Mouse (Mus musculus): Measurements from ENCODE around the gene Gpr87. TPM values are rescaled to one million over a fixed set of nuclear protein-coding genes. Genes with fewer than 3 reads are reported as not detected.
"Not testable (repeated sequence)": the region's sequence is repeated elsewhere in the genome, so short reads cannot be mapped to it uniquely, and the experiment has no call there.

Gpr87 gene
- polyA plus RNA-seq, 1 experiment from 2014 or later = not detected

- no peak for DNase-seq (ENCODE audit: low spot score)
- WGBS = 92% methylated on average over 6 of the region's 6 CpGs
- no peaks in the 10 kb centered on the region for H3K4me1 ChIP-seq (ENCODE audit: control insufficient read depth, insufficient read depth, low read length)
- H3K27ac ChIP-seq (ENCODE audit: low read depth, low read length) = no peak overlapping the region
- H3K9ac ChIP-seq (ENCODE audit: low read length) = no peak overlapping the region
- no peaks in the 10 kb centered on the region for H3K9me3 ChIP-seq (ENCODE audit: control insufficient read depth, low read length)
- H3K36me3 ChIP-seq (ENCODE audit: control insufficient read depth, insufficient read depth, low read length) = no peaks in the 10 kb centered on the region
- ATAC-seq (ENCODE audit: insufficient read depth, low FRiP score, low TSS enrichment) = no peak
- no peak overlapping the region for H3K4me2 ChIP-seq (ENCODE audit: low read depth)
- no peaks in the 10 kb centered on the region for H3K27me3 ChIP-seq (ENCODE audit: control insufficient read depth, insufficient read depth, low read length)
- H3K4me3 ChIP-seq (ENCODE audit: low read depth, low read length) = no peak overlapping the region
Observed at GRCm38 (mm10) chr3:59155404-59155803, 39.5 kb downstream of the Gpr87 start.

DNA sequence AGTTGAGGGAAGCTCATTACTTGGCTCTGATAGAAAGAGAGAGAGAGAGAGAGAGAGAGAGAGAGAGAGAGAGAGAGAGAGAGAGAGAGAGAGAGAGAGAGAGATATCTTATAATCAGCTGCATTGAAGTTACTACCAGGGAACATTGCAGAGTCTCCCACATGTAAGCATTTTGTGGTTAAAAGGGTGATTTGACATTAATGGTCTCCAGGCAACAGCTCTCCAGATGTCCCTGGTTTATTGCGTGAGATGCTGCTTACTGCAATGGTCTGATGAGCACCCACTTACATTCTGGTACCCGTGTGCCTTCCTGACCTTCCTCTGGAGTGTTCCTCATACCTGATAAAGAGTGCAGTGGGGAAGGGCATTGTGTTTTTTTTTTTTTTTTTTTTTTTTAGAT lies 40.0 kb downstream of the Gpr87 start:
- no peak overlapping the region for H3K27ac ChIP-seq (ENCODE audit: low read depth, low read length)
- WGBS = 88% methylated on average over 2 of the region's 2 CpGs
- H3K9me3 ChIP-seq (ENCODE audit: control insufficient read depth, low read length) = no peaks in the 10 kb centered on the region
- H3K36me3 ChIP-seq (ENCODE audit: control insufficient read depth, insufficient read depth, low read length) = no peaks in the 10 kb centered on the region
- H3K4me3 ChIP-seq (ENCODE audit: low read depth, low read length) = no peak overlapping the region
- no peak overlapping the region for H3K9ac ChIP-seq (ENCODE audit: low read length)
- H3K4me1 ChIP-seq (ENCODE audit: control insufficient read depth, insufficient read depth, low read length) = no peaks in the 10 kb centered on the region
- no peak overlapping the region for H3K4me2 ChIP-seq (ENCODE audit: low read depth)
- no peaks in the 10 kb centered on the region for H3K27me3 ChIP-seq (ENCODE audit: control insufficient read depth, insufficient read depth, low read length)
- ATAC-seq (ENCODE audit: insufficient read depth, low FRiP score, low TSS enrichment) = no peak
- DNase-seq (ENCODE audit: low spot score) = no peak

GRCm38 (mm10) chr3:59153424-59153823 lies 41.5 kb downstream of the Gpr87 start, which contains the start of gene P2ry14:
P2ry14 (minus strand) TSS chr3:59153618.
- H3K4me2 ChIP-seq (ENCODE audit: low read depth) = no peak within 1 kb of the TSS
- no peak for ATAC-seq (ENCODE audit: insufficient read depth, low FRiP score, low TSS enrichment)
- no peaks in the 10 kb centered on the region for H3K27me3 ChIP-seq (ENCODE audit: control insufficient read depth, insufficient read depth, low read length)
- no peaks in the 10 kb centered on the region for H3K4me1 ChIP-seq (ENCODE audit: control insufficient read depth, insufficient read depth, low read length)
- no peaks in the 10 kb centered on the region for H3K36me3 ChIP-seq (ENCODE audit: control insufficient read depth, insufficient read depth, low read length)
- H3K9ac ChIP-seq (ENCODE audit: low read length) = no peak within 1 kb of the TSS
- no peak within 1 kb of the TSS for H3K4me3 ChIP-seq (ENCODE audit: low read depth, low read length)
- WGBS = 84% methylated on average over 5 of the region's 5 CpGs
- no peaks in the 10 kb centered on the region for H3K9me3 ChIP-seq (ENCODE audit: control insufficient read depth, low read length)
- no peak for DNase-seq (ENCODE audit: low spot score)
- H3K27ac ChIP-seq (ENCODE audit: low read depth, low read length) = no peak within 1 kb of the TSS

DNA sequence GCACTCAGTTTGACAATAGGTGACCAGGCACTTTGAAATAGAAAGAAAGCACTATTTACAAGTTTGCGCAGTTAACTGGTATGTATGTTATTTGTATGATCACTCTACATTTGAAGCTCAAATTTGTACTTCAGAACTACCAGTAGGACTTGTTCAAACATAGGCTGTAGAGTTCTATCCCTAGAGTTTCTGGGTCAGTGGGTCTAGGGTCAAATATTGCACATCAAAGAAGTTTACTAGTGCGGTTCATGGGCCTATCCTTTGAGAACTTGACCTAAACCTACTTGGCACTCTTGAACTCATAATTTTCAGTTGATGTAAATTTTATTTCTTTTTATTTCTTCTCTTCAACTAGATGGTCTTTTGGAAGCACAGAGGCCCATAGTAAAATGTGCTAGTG lies 44.3 kb downstream of the Gpr87 start:
- H3K9me3 ChIP-seq (ENCODE audit: control insufficient read depth, low read length) = no peaks in the 10 kb centered on the region
- H3K27ac ChIP-seq (ENCODE audit: low read depth, low read length) = no peak overlapping the region
- no peaks in the 10 kb centered on the region for H3K36me3 ChIP-seq (ENCODE audit: control insufficient read depth, insufficient read depth, low read length)
- 93% methylated on average over 2 of the region's 2 CpGs for WGBS
- H3K4me3 ChIP-seq (ENCODE audit: low read depth, low read length) = no peak overlapping the region
- H3K4me1 ChIP-seq (ENCODE audit: control insufficient read depth, insufficient read depth, low read length) = no peaks in the 10 kb centered on the region
- no peaks in the 10 kb centered on the region for H3K27me3 ChIP-seq (ENCODE audit: control insufficient read depth, insufficient read depth, low read length)
- H3K9ac ChIP-seq (ENCODE audit: low read length) = no peak overlapping the region
- DNase-seq (ENCODE audit: low spot score) (no peak), ATAC-seq (ENCODE audit: insufficient read depth, low FRiP score, low TSS enrichment) (no peak)
- H3K4me2 ChIP-seq (ENCODE audit: low read depth) = no peak overlapping the region

DNA sequence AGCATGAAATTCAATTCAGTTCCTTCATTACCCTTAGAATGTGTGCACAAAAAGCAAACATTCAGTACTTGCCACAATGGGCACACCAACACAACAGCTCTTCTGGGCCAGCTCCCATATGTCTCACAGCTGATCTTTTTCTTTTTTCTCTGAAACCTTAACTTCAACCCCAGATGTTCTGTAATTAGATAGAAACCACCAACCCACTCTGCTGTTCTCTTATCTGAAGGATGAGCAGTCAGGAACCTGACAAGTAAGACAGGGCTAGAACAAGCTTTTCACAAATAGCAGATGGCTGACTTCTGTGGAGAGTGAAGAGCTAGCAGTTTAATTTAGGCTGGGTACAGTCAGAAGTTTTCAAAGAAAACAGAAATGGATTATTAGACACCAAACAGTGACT lies 45.3 kb downstream of the Gpr87 start:
- H3K27me3 ChIP-seq (ENCODE audit: control insufficient read depth, insufficient read depth, low read length) = no peaks in the 10 kb centered on the region
- DNase-seq (ENCODE audit: low spot score) = no peak
- no peak overlapping the region for H3K9ac ChIP-seq (ENCODE audit: low read length)
- H3K4me3 ChIP-seq (ENCODE audit: low read depth, low read length) = no peak overlapping the region
- H3K4me1 ChIP-seq (ENCODE audit: control insufficient read depth, insufficient read depth, low read length) = no peaks in the 10 kb centered on the region
- H3K36me3 ChIP-seq (ENCODE audit: control insufficient read depth, insufficient read depth, low read length) = no peaks in the 10 kb centered on the region
- H3K4me2 ChIP-seq (ENCODE audit: low read depth) = no peak overlapping the region
- H3K27ac ChIP-seq (ENCODE audit: low read depth, low read length) = no peak overlapping the region
- no peaks in the 10 kb centered on the region for H3K9me3 ChIP-seq (ENCODE audit: control insufficient read depth, low read length)
- no peak for ATAC-seq (ENCODE audit: insufficient read depth, low FRiP score, low TSS enrichment)

- 74% methylated on average over 5 of the region's 5 CpGs for WGBS
- Histone ChIP-seq H3K9me3 (ENCODE audit: control insufficient read depth, low read length) (no peaks in the 10 kb centered on the region), H3K4me2 (ENCODE audit: low read depth) (no peak overlapping the region), H3K36me3 (ENCODE audit: control insufficient read depth, insufficient read depth, low read length) (no peaks in the 10 kb centered on the region), H3K4me1 (ENCODE audit: control insufficient read depth, insufficient read depth, low read length) (no peaks in the 10 kb centered on the region), H3K9ac (ENCODE audit: low read length) (no peak overlapping the region), H3K27ac (ENCODE audit: low read depth, low read length) (no peak overlapping the region), H3K27me3 (ENCODE audit: control insufficient read depth, insufficient read depth, low read length) (no peaks in the 10 kb centered on the region), H3K4me3 (ENCODE audit: low read depth, low read length) (no peak overlapping the region)
- DNase-seq (ENCODE audit: low spot score) (no peak), ATAC-seq (ENCODE audit: insufficient read depth, low FRiP score, low TSS enrichment) (no peak)
Observed at GRCm38 (mm10) chr3:59145194-59145593, 49.7 kb downstream of the Gpr87 start.

GRCm38 (mm10) chr3:59141507-59142305 lies 53.2 kb downstream of the Gpr87 start:
- Histone ChIP-seq H3K27ac (ENCODE audit: low read depth, low read length) (no peak overlapping the region), H3K4me2 (ENCODE audit: low read depth) (no peak overlapping the region), H3K9me3 (ENCODE audit: control insufficient read depth, low read length) (no peaks in the 10 kb centered on the region), H3K36me3 (ENCODE audit: control insufficient read depth, insufficient read depth, low read length) (no peaks in the 10 kb centered on the region), H3K4me1 (ENCODE audit: control insufficient read depth, insufficient read depth, low read length) (no peaks in the 10 kb centered on the region), H3K9ac (ENCODE audit: low read length) (no peak overlapping the region), H3K27me3 (ENCODE audit: control insufficient read depth, insufficient read depth, low read length) (no peaks in the 10 kb centered on the region), H3K4me3 (ENCODE audit: low read depth, low read length) (no peak overlapping the region)
- WGBS = 84% methylated on average over 8 of the region's 8 CpGs
- DNase-seq (ENCODE audit: low spot score) = no peak
- ATAC-seq (ENCODE audit: insufficient read depth, low FRiP score, low TSS enrichment) = no peak

GRCm38 (mm10) chr3:59140941-59141340 lies 54.0 kb downstream of the Gpr87 start:
- ATAC-seq (ENCODE audit: insufficient read depth, low FRiP score, low TSS enrichment); H3K27ac ChIP-seq (ENCODE audit: low read depth, low read length); H3K9me3 ChIP-seq (ENCODE audit: control insufficient read depth, low read length); H3K4me1 ChIP-seq (ENCODE audit: control insufficient read depth, insufficient read depth, low read length); H3K4me2 ChIP-seq (ENCODE audit: low read depth); H3K9ac ChIP-seq (ENCODE audit: low read length); H3K4me3 ChIP-seq (ENCODE audit: low read depth, low read length); H3K36me3 ChIP-seq (ENCODE audit: control insufficient read depth, insufficient read depth, low read length); H3K27me3 ChIP-seq (ENCODE audit: control insufficient read depth, insufficient read depth, low read length); DNase-seq (ENCODE audit: low spot score): not testable (repeated sequence)
- 88% methylated on average over 4 of the region's 4 CpGs for WGBS

- no peaks in the 10 kb centered on the region for H3K4me1 ChIP-seq (ENCODE audit: control insufficient read depth, insufficient read depth, low read length)
- H3K4me2 ChIP-seq (ENCODE audit: low read depth) = no peak overlapping the region
- no peak for ATAC-seq (ENCODE audit: insufficient read depth, low FRiP score, low TSS enrichment)
- H3K27ac ChIP-seq (ENCODE audit: low read depth, low read length) = no peak overlapping the region
- H3K4me3 ChIP-seq (ENCODE audit: low read depth, low read length) = no peak overlapping the region
- H3K36me3 ChIP-seq (ENCODE audit: control insufficient read depth, insufficient read depth, low read length) = no peaks in the 10 kb centered on the region
- no peak for DNase-seq (ENCODE audit: low spot score)
- no peak overlapping the region for H3K9ac ChIP-seq (ENCODE audit: low read length)
- no peaks in the 10 kb centered on the region for H3K27me3 ChIP-seq (ENCODE audit: control insufficient read depth, insufficient read depth, low read length)
- WGBS = 74% methylated on average over 2 of the region's 2 CpGs
- no peaks in the 10 kb centered on the region for H3K9me3 ChIP-seq (ENCODE audit: control insufficient read depth, low read length)
Observed at GRCm38 (mm10) chr3:59140115-59140514, 54.8 kb downstream of the Gpr87 start.

Data from neural tube, embryonic 11.5 days (tissue).